Mouse (Mus musculus) hindbrain, embryonic 11.5 days (tissue): ENCODE results near the gene Izumo1. TPM values are rescaled to one million over a fixed set of nuclear protein-coding genes. Genes with fewer than 3 reads are reported as not detected.

ENCODE experiments used
- ATAC-seq: fragments of 200-750 bp; cut with Nextera tagmentation; 2 replicates; pipeline ENCODE4 v1.8.0; 2017; ENCODE audit warnings: mild to moderate bottlenecking, moderate TSS enrichment, moderate library complexity; ENCODE audit not compliant: low FRiP score
- DNase-seq: peaks from one replicate; pipeline ENCODE4 v3.0.0-alpha.2; 2015; ENCODE audit warnings: low spot score
- H3K27ac ChIP-seq: fragments of 300-500 bp; sonication (generic); 2 replicates; pipeline ENCODE4 v1.5.1; 2014; ENCODE audit warnings: mild to moderate bottlenecking, low read depth, low read length
- H3K27me3 ChIP-seq: fragments of 300-500 bp; sonication (generic); 2 replicates; pipeline ENCODE4 v1.6.1; 2014; ENCODE audit warnings: mild to moderate bottlenecking, low read length, moderate library complexity, mixed read lengths; ENCODE audit not compliant: control insufficient read depth, insufficient read depth
- H3K36me3 ChIP-seq: fragments of 300-500 bp; sonication (generic); 2 replicates; pipeline ENCODE4 v1.6.1; 2014; ENCODE audit warnings: mild to moderate bottlenecking, low read length, moderate library complexity, mixed read lengths; ENCODE audit not compliant: control insufficient read depth, insufficient read depth
- H3K4me1 ChIP-seq: fragments of 300-500 bp; sonication (generic); replicated peaks from 2 replicates; pipeline ENCODE4 v1.6.1; 2014; ENCODE audit warnings: low read length, mixed read lengths; ENCODE audit not compliant: control insufficient read depth, insufficient read depth
- H3K4me2 ChIP-seq: fragments of 300-500 bp; sonication (generic); replicated peaks from 2 replicates; pipeline ENCODE4 v1.6.1; 2014; ENCODE audit warnings: mild to moderate bottlenecking, low read depth, low read length
- H3K4me3 ChIP-seq: fragments of 300-500 bp; sonication (generic); 2 replicates; pipeline ENCODE4 v1.5.1; 2014; ENCODE audit warnings: low read depth, low read length
- H3K9ac ChIP-seq: fragments of 300-500 bp; sonication (generic); 2 replicates; pipeline ENCODE4 v1.6.1; 2014; ENCODE audit warnings: low read depth, low read length
- H3K9me3 ChIP-seq: fragments of 300-500 bp; sonication (generic); 2 replicates; pipeline ENCODE4 v1.6.1; 2016; ENCODE audit warnings: low read length; ENCODE audit not compliant: control insufficient read depth
- WGBS: fragments of 180-500 bp; shearing (Covaris S2); extraction: QIAGEN DNeasy Blood & Tissue Kit; methylation state at CpG from one replicate; pipeline ENCODE4 v1.1.7; 2014; 5-methylcytosine and 5-hydroxymethylcytosine counted together
- polyA plus RNA-seq: library from polyadenylated mRNA; unstranded; fragments of >200 nt; fragmentation: Nextera tagmentation; extraction: Ambion mirVana; gene quantifications from 2 replicates; pipeline ENCODE4 v1.2.1, GENCODE M21; 2014

The Izumo1 gene
- polyA plus RNA-seq, 1 experiment from 2014 or later: 0.12 TPM

- ATAC-seq (no peak), DNase-seq (no peak)
- Histone ChIP-seq H3K9me3 (no peaks in the 10 kb centered on the region), H3K27ac (no peak overlapping the region), H3K36me3 (no peaks in the 10 kb centered on the region), H3K27me3 (peaks cover 12% of the 10 kb centered on the region), H3K4me2 (no peak overlapping the region), H3K4me1 (no peaks in the 10 kb centered on the region), H3K9ac (no peak overlapping the region), H3K4me3 (no peak overlapping the region)
- WGBS: 91% methylated on average over 7 of the region's 7 CpGs
These were observed 5.0 kb downstream of the Izumo1 start for GRCm38 (mm10) chr7:45626571-45627076.

- 86% methylated on average over 9 of the region's 9 CpGs for WGBS
- H3K27me3 ChIP-seq: peaks cover 14% of the 10 kb centered on the region
- ATAC-seq (no peak), DNase-seq (no peak)
- H3K4me3 ChIP-seq: peak within 1 kb of the TSS; percentile 49
- no peaks in the 10 kb centered on the region for H3K36me3 ChIP-seq
- H3K9me3 ChIP-seq: no peaks in the 10 kb centered on the region
- no peak within 1 kb of the TSS; the same call in 1 of the 2 replicates for H3K27ac ChIP-seq
- peak within 1 kb of the TSS; percentile 93 for H3K4me2 ChIP-seq
- H3K9ac ChIP-seq: peak within 1 kb of the TSS; percentile 69
- peaks cover under 1% of the 10 kb centered on the region; the same call in 1 of the 2 replicates for H3K4me1 ChIP-seq
These were observed 5.7 kb downstream of the Izumo1 start, which contains the start of gene Rasip1 for GRCm38 (mm10) chr7:45627261-45627660. Gene Rasip1 (plus strand): TSS chr7:45627488.

- Histone ChIP-seq H3K4me1 (peaks cover 4% of the 10 kb centered on the region; the same call in 1 of the 2 replicates), H3K27ac (peak overlapping the region; percentile 51; the same call in 1 of the 2 replicates), H3K4me2 (peak overlapping the region; percentile 93), H3K27me3 (peaks cover 17% of the 10 kb centered on the region), H3K4me3 (peak overlapping the region; percentile 49), H3K9me3 (no peaks in the 10 kb centered on the region), H3K9ac (peak overlapping the region; percentile 69), H3K36me3 (no peaks in the 10 kb centered on the region)
- ATAC-seq (peak; percentile 75), DNase-seq (peak; percentile 93)
- 1% methylated on average over 96 of the region's 105 CpGs for WGBS
These were observed 7.0 kb downstream of the Izumo1 start for GRCm38 (mm10) chr7:45628364-45629294.

- DNase-seq (peak; percentile 40), ATAC-seq (no peak)
- Histone ChIP-seq H3K9ac (no peak overlapping the region), H3K4me3 (no peak overlapping the region), H3K4me1 (peaks cover 4% of the 10 kb centered on the region; the same call in 1 of the 2 replicates), H3K9me3 (no peaks in the 10 kb centered on the region), H3K27ac (no peak overlapping the region), H3K27me3 (peaks cover 17% of the 10 kb centered on the region), H3K4me2 (no peak overlapping the region), H3K36me3 (no peaks in the 10 kb centered on the region)
- 70% methylated on average over 23 of the region's 23 CpGs for WGBS
These were observed 8.7 kb downstream of the Izumo1 start for GRCm38 (mm10) chr7:45630064-45630907.

- no peak overlapping the region for H3K27ac ChIP-seq
- DNase-seq: peak; percentile 48
- WGBS: 28% methylated on average over 34 of the region's 35 CpGs
These were observed 10.9 kb downstream of the Izumo1 start for GRCm38 (mm10) chr7:45632499-45632898.

GRCm38 (mm10) chr7:45634946-45635681 lies 13.5 kb downstream of the Izumo1 start:
- no peak overlapping the region for H3K4me3 ChIP-seq
- ATAC-seq (no peak), DNase-seq (no peak)
- no peak overlapping the region for H3K27ac ChIP-seq
- H3K27me3 ChIP-seq: peaks cover 5% of the 10 kb centered on the region; the same call in 1 of the 2 replicates
- H3K36me3 ChIP-seq: no peaks in the 10 kb centered on the region
- H3K9ac ChIP-seq: no peak overlapping the region
- H3K4me1 ChIP-seq: peaks cover 5% of the 10 kb centered on the region; the same call in 1 of the 2 replicates
- 87% methylated on average over 11 of the region's 11 CpGs for WGBS
- H3K9me3 ChIP-seq: no peaks in the 10 kb centered on the region
- no peak overlapping the region for H3K4me2 ChIP-seq

More at GRCm38 (mm10) chr7:45632499-45632898, 10.9 kb downstream of the Izumo1 start:
- peak overlapping the region; percentile 8; the same call in 1 of the 2 replicates for H3K9ac ChIP-seq
- H3K4me2 ChIP-seq: peak overlapping the region; percentile 39
- no peak overlapping the region for H3K4me3 ChIP-seq
- H3K9me3 ChIP-seq: no peaks in the 10 kb centered on the region
- H3K4me1 ChIP-seq: peaks cover 4% of the 10 kb centered on the region; the same call in 1 of the 2 replicates
- H3K36me3 ChIP-seq: no peaks in the 10 kb centered on the region
- ATAC-seq: no peak
- H3K27me3 ChIP-seq: peaks cover 12% of the 10 kb centered on the region

GRCm38 (mm10) chr7:45635711-45636688 lies 14.4 kb downstream of the Izumo1 start:
- no peak for ATAC-seq
- no peak overlapping the region for H3K9ac ChIP-seq
- H3K4me3 ChIP-seq: no peak overlapping the region
- H3K9me3 ChIP-seq: no peaks in the 10 kb centered on the region
- peaks cover 6% of the 10 kb centered on the region; the same call in 1 of the 2 replicates for H3K4me1 ChIP-seq
- WGBS: 81% methylated on average over 15 of the region's 15 CpGs
- no peak for DNase-seq
- no peak overlapping the region for H3K4me2 ChIP-seq
- no peaks in the 10 kb centered on the region for H3K36me3 ChIP-seq
- peaks cover 6% of the 10 kb centered on the region; the same call in 1 of the 2 replicates for H3K27me3 ChIP-seq
- no peak overlapping the region for H3K27ac ChIP-seq
